Mouse (Mus musculus) duodenum, adult 2 months (tissue): Measurements from ENCODE around the gene Gm43518. TPM values are rescaled to one million over a fixed set of nuclear protein-coding genes. Genes with fewer than 3 reads are reported as not detected.

Experiments
- polyA plus RNA-seq: library from polyadenylated mRNA; depleted of rRNA; stranded (reverse); fragments of >200 nt; gene quantifications from 2 replicates; pipeline ENCODE4 v1.2.3, GENCODE M21; 2012; ENCODE audit warnings: low replicate concordance; rRNA removed

The Gm43518 gene
- polyA plus RNA-seq = not detected in 2 replicates

DNA sequence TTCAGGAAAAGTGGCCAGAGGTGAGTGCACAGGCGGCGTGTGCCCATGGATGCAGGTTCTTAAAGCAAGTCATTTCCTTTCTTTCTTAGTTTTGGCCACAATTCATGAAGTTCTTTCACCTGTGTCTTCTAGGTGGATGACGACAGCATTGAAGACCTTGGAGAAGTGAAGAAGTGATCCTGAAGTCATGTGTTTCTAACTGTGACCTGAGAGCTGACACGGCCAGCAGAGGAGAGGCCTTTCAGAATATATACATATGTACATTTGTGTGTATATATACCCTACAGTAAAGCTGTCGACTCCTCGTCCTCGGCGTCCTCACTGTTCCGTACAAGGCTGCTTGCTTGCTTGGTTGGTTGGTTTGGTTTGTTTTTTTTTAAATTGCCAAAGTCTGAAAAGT is at the start of gene Gm43518:
Gene Gm43518, plus strand, starts transcription at position 301 of the 400 bp plus-strand sequence.

GRCm38 (mm10) chr5:123879928-123880327 is 47.3 kb upstream of the Gm43518 start, which contains the start of gene Hcar1:
Hcar1 (minus strand) TSS chr5:123880020.

DNA sequence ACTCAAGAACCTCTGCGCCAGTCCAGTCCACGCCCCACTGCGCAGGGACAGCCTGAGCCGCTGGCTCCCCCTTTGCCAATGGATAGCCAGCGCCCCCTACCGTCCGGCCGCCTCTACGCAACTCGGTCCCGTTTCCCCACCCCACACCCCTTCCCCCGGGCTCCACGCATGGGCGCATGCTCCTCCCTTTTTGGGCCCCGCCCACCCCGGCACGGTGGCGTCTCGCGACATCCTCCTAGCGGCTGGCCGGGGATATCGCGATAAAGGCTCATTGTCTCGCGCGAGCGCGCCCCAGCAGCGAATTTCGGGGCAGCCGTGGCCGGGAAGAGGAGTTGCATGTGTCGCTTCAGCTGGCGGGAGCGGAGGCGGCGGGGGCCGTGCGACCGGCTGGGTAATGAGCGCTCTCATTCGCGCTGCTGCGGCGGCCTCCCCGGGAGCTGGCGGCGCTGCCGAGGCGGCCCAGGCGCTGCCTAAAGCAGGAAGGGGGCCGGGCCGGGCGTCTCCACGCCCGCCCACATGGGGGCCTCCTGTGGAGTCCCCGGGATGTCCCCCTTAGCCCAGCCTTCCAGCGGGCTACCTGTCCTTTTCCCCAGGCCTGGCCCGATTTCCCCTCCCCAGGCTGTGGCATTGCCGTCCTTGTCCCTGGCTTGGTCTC is 20.1 kb upstream of the Gm43518 start, which contains the start of gene Denr:
Gene Denr, plus strand, starts transcription at position 200 of the 655 bp plus-strand sequence.

GRCm38 (mm10) chr5:123930508-123930989 is 3.3 kb downstream of the Gm43518 start, which contains the start of gene Ccdc62:
Ccdc62 (plus strand) TSS chr5:123930679.

DNA sequence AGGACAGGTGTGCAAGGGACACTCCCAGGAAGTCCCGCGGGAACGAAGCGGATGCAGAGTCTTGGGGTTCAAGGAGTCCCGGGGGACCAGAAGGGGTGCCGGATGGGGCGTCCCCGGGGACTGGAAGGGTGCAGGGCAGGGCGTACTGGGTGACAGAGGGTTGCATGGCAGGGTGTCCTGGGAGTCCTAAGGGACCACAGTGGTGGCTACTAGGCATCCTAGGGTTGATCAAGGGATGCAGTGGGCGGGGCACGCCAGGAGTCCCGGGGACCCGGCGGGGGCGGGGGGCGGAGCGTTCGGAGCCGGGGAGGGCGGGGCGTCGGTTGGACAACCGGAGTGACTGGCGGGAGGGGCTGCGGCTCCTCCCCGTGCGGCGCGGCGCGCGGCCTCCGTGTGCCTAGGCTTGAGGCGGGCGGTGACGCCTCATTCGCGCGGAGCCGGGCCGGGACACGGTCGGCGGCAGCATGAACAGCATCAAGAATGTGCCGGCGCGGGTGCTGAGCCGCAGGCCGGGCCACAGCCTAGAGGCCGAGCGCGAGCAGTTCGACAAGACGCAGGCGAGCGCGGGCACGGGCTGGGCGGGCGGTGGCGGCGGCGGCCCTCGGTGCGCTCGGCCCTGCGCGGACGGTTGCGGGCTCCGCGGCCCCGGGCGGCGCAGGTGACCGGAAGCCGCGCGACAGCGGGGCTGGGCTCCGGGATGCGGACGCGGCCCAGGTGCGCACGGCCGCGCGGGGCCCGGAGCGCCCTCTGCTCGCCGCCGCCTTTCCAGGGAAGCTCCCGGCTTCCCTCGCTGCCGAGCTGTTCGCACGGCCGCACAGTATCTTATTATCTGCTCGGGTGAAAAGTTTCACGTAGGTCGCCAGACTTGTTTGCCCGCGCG is 46.3 kb downstream of the Gm43518 start, which contains the start of gene Hip1r:
Gene Hip1r, plus strand, starts transcription at position 330 of the 880 bp plus-strand sequence.

Other genes with a start within 250 kb of the Gm43518 start
- 6.8 and 8.5 TPM in 2 replicates for gene Clip1, start 242.8 kb upstream of the Gm43518 start, polyA plus RNA-seq
- 16.9 and 18.8 TPM in 2 replicates for gene Zcchc8, start 206.3 kb upstream of the Gm43518 start, polyA plus RNA-seq
- gene Rsrc2, start 178.0 kb upstream of the Gm43518 start, polyA plus RNA-seq = 2.1 and 2.5 TPM in 2 replicates
- 0.36 and 1.7 TPM in 2 replicates for gene Kntc1, start 177.7 kb upstream of the Gm43518 start, polyA plus RNA-seq
- gene Hcar2, start 61.9 kb upstream of the Gm43518 start, polyA plus RNA-seq = 0.13 and 0.20 TPM in 2 replicates
- gene Hcar1, start 47.4 kb upstream of the Gm43518 start, polyA plus RNA-seq = 1.9 and 2.9 TPM in 2 replicates
- gene Denr, start 20.2 kb upstream of the Gm43518 start, polyA plus RNA-seq = 1.6 and 7.7 TPM in 2 replicates
- gene Ccdc62, start 3.3 kb downstream of the Gm43518 start, polyA plus RNA-seq = 0.36 and 1.0 TPM in 2 replicates
- 35.1 and 40.2 TPM in 2 replicates for gene Hip1r, start 46.2 kb downstream of the Gm43518 start, polyA plus RNA-seq
- 71.7 and 79.5 TPM in 2 replicates for gene Vps37b, start 104.9 kb downstream of the Gm43518 start, polyA plus RNA-seq
- 18.0 and 32.2 TPM in 2 replicates for gene Abcb9, start 168.4 kb downstream of the Gm43518 start, polyA plus RNA-seq
- gene Ogfod2, start 184.9 kb downstream of the Gm43518 start, polyA plus RNA-seq = 72.2 and 78.6 TPM in 2 replicates
- 15.6 and 20.9 TPM in 2 replicates for gene Arl6ip4, start 188.7 kb downstream of the Gm43518 start, polyA plus RNA-seq